Mouse (Mus musculus) myocyte (in vitro differentiated cells): ENCODE results near the gene Fam180a.

Experiments
- CEBPB ChIP-seq: IDR thresholded peaks from 2 replicates; pipeline ENCODE4 v1.6.1; 2011; ENCODE audit warnings: mild to moderate bottlenecking, moderate library complexity; ENCODE audit not compliant: poor library complexity, insufficient read depth, severe bottlenecking
- MYOD1 ChIP-seq, 3 experiments: IDR thresholded peaks; one replicate each; pipeline ENCODE4 v1.6.1; 2011; ENCODE audit warnings: control low read depth in 2 of 3, low read depth in 2 of 3, mild to moderate bottlenecking in 2 of 3, moderate library complexity in 1 of 3; ENCODE audit not compliant: insufficient read length in 2 of 3, control insufficient read depth in 1 of 3
- MYOG ChIP-seq, 3 experiments: IDR thresholded peaks; one replicate each; pipeline ENCODE4 v1.6.1; 2011; ENCODE audit warnings: control low read depth in 2 of 3, low read depth in 2 of 3, mild to moderate bottlenecking in 2 of 3; ENCODE audit not compliant: insufficient read length in 2 of 3, control insufficient read depth in 1 of 3, insufficient read depth in 1 of 3
- POLR2A ChIP-seq: IDR thresholded peaks from one replicate; pipeline ENCODE4 v1.6.1; 2011; ENCODE audit warnings: low read depth, mild to moderate bottlenecking, control low read depth, moderate library complexity; ENCODE audit not compliant: insufficient read length
- POLR2AphosphoS2 ChIP-seq: IDR thresholded peaks from one replicate; pipeline ENCODE4 v1.6.1; 2011; ENCODE audit warnings: low read depth, control low read depth; ENCODE audit not compliant: insufficient read length
- TCF12 ChIP-seq: IDR thresholded peaks from one replicate; pipeline ENCODE4 v1.6.1; 2011; ENCODE audit warnings: mild to moderate bottlenecking, control low read depth; ENCODE audit not compliant: poor library complexity, insufficient read depth, severe bottlenecking
- TCF3 ChIP-seq: IDR thresholded peaks from one replicate; pipeline ENCODE4 v1.6.1; 2011; ENCODE audit warnings: low read depth, control low read depth; ENCODE audit not compliant: insufficient read length
- USF1 ChIP-seq: IDR thresholded peaks from one replicate; pipeline ENCODE4 v1.6.1; 2011; ENCODE audit warnings: low read depth, mild to moderate bottlenecking, control low read depth, moderate library complexity

- TF ChIP-seq USF1 = no peak
- TF ChIP-seq CEBPB = no peak
- no peak for TF ChIP-seq MYOG (IDR thresholded peaks at IDR 0.05; ENCODE audit: control insufficient read depth in 1 of 3, insufficient read depth in 1 of 3, insufficient read length in 2 of 3, low read depth in 2 of 3)
- no peak for TF ChIP-seq TCF12
- no peak for TF ChIP-seq POLR2A
- no peak for TF ChIP-seq POLR2AphosphoS2
- no peak for TF ChIP-seq TCF3
- no peak for TF ChIP-seq MYOD1 (IDR thresholded peaks at IDR 0.05; ENCODE audit: control insufficient read depth in 1 of 3, insufficient read length in 2 of 3, low read depth in 2 of 3)
Observed at GRCm38 (mm10) chr6:35352867-35353266, 26.9 kb upstream of the Fam180a start.
